Mouse (Mus musculus): ENCODE measurements around the gene Ush2a. TPM values are rescaled to one million over a fixed set of nuclear protein-coding genes. Genes with fewer than 3 reads are reported as not detected.

Ush2a gene
- total RNA-seq, 2 experiments from 2014 or later: 0.03 to 0.09 TPM

DNA sequence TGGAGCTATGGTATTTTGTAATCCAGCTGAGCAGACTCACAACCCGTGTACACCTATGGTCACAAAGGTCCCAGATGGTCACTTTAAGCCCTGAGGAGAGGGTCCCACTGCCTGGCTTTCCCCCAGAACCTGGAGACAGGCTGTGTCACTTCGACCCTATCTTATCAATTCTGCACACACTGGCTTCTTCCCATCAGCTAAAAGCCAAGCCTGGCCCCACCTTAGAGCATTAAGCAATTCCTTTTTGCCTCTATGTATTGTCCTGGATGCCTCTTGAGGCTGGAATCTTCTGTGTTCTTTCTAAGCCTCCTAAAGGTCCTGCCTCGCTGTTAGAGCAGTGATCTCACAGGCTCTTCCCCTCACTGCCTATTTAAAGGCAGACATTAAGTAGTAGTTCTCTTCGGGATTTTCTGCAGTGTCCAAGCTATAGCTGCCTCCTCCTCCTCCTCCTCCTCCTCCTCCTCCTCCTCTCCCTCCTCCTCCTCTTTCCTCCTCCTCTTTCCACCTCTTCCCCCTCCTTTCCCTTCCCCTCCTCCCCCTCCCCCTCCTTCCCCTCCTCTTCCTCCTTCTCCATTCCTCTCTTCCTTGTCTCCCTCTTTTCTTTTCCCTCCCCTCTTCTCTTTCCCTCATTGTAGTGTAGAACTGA is 635.2 kb downstream of the Ush2a start:
- no peak for DNase-seq

DNA sequence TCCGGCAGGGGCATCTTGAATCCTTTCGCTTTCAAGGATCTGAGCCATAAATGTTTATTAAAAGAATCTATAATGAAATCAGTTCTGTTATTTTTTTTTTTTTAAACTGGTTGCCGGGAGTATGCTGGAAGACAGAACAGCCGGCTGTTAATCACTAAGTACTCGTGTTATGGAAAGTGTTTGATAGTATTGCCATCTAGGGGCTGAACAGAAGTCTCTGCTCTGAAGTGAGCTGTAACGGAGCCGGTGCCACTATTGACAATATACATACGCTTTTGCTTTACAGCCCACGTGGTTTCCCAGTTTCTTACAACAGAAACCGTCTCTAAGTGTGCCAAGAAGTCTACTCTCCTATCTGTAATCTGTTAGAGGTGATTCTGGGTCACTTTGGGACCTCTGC is 642.3 kb downstream of the Ush2a start:
- DNase-seq: no peak

DNA sequence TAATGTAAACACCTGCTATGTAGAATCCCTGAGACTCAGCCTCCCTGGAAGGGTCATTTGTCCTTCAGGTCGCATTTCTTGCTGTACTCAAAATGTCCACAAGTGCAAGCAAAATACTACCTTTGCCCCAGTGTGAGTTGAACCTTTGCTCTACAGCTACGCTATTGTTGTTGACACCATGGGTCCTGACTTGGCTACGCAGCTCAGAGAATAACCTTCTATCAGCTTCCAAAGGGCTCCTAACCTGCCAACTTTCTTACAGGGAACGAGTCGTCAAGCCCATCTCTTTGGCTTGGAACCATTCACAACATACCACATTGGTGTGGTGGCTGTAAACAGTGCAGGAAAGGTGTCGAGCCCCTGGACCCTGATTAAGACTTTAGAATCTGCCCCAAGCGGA is 644.4 kb downstream of the Ush2a start:
- DNase-seq: no peak

DNA sequence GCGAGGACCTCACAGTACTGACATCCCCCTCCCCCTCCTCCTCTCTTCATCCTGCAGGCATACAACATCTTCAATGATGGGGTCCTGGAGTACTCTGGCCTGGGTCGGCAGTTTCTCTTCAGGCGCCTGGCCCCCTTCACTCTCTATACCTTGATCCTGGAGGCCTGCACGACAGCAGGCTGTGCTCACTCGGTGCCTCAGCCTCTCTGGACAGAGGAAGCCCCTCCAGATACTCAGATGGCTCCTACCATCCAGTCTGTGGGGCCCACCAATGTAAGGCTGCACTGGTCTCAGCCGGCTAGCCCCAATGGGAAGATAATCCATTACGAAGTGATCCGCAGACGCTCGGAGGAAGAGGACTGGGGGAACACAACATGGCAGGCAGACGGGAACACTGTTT is 648.8 kb downstream of the Ush2a start:
- no peak for DNase-seq

DNA sequence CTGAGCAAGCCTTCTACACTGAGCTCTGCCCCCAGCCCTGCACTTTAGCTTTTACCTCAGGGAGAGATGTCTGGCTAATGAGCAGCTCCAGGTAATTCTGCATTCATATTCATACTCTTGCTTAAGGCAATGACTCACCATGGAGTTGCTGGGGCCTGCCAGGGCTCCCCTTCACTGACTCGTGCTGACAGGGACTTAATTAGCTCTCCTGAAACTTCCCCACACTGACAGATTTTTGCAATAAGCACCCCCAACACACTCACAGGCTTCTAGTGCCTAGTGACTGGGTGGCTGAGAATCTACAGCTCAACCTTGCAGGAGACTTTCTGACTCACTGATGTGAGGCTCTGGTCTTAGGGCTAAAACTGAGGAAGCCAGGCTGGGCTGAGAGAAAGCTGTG is 658.1 kb downstream of the Ush2a start:
- DNase-seq: no peak

DNA sequence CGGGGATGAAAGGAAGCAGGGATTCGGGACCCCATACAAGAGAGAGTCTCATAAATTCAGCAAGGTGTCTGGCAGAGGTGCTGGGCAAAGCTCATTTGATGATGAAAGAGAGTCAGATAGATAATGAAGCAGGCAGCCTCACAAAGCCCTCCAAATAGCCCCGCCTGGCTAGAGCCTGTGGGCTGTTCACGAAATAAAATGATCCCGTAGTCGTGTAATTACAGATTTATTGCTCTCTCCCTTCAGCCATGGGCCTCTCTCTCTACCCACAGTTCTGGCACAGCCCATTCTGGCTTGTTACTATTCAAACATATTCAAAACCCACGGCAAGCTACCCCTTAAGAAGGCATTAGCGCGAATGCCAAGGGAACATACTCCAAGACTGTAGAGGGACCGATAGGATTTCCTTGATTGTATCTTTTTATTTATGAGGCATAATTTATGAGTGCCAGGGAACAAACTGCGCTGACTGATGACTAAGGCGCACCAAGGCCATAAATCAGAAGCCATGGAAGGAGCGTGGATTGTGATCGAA is 675.5 kb downstream of the Ush2a start:
- DNase-seq: no peak

DNA sequence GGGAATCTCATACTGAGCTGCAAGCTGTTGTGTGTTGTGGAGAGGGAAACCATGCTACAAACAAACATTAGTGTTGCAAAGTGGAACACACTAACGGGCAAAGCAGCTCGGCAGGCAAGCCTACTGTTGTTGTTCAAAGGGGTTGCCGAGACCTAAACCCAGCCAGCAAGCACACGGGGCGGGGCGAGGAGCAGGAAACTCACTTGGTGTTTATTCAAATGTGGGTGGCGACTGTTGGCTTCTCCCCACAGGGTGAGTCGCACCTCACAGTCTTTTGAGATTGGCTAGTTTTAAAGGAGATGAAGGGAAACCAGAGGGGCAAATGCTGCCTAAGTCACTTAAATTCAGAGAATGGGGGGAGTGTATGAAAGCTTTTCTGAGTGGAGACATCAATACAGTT is 683.5 kb downstream of the Ush2a start:
- DNase-seq: no peak

DNA sequence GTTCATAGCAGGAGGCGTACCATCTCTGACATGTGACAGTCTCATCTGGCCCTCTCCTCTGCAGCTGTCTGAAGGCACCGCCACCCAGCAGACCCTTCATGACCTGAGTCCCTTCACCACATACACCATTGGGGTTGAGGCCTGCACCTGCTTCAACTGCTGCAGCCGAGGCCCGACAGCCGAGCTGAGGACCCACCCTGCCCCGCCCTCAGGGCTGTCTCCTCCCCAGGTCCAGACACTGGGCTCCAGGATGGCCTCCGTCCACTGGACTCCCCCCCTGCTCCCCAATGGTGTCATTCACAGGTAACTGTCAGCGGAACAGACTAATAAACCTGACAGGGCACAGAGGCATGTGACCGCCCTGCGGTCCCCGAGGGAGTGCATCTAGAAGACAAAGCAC is 685.0 kb downstream of the Ush2a start:
- no peak for DNase-seq

DNA sequence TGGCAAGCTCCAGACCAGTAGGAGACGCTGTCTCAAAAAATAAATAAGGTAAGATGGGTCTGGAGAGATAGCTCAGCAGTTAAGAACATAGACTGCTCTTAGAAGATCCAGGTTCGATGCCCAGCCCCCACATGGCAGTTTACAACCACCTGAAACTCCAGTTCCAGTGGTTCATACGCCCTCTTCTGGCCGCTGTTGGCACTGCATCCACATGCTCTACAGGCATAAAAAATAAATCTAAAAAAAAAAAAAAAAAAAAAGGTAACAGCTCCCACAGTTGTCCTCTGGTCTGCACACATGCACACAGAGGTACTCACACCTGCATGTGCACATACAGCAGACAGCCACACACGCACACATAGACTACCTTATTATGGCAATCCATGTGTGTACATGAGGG is 686.0 kb downstream of the Ush2a start:
- peak; percentile 39 for DNase-seq

DNA sequence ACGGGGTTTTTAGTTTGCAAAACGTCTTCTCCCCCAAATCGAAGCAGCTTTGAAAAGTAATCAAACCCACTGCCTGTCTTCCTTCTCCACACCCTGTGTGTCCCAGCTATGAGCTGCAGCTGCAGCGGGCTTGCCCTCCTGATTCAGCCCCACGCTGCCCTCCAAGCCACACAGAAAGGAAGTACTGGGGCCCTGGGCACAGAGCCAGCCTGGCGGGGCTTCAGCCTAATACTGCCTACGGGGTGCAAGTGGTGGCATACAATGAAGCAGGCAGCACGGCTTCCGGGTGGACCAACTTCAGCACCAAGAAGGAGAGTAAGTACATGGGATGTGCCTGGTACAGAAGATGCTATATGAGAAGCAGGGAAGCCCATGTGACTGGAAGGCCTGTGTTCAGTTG is 686.5 kb downstream of the Ush2a start:
- DNase-seq: no peak

DNA sequence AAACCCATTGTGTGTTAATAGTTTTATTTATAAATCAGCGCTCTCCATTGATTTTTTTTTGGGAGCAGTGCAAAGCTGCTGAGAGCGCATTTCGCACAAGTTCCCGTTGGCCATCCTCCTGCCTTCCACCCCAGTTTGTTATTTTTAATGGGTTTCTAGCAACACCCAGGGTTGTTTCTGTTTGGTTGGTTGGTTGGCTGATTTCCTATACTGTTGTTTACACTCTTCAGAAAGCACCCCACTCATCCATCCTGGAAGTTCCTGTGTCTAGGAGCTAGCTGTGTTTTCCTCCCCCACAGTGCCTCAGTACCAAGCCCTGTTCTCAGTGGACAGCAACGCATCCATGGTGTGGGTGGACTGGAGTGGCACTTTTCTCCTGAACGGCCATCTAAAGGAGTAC is 689.3 kb downstream of the Ush2a start:
- no peak for DNase-seq

DNA sequence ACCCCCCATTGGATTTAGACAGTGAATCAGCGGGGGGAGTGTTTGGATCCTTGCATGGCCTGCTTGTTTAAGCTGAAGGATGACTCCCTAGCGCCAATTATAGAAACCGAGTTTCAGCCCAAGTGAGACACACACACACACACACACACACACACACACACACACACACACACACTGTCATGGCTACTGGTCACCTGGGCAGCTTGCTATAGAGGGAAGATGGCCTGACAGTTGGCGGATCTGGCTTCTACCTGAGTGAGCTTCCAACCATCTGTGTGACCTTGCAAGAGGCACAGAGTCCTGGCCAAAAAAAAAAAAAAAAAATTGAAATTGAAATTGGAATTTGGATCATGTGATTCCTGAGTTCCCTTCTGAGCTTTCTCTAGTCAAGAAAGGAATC is 690.7 kb downstream of the Ush2a start:
- DNase-seq: no peak

DNA sequence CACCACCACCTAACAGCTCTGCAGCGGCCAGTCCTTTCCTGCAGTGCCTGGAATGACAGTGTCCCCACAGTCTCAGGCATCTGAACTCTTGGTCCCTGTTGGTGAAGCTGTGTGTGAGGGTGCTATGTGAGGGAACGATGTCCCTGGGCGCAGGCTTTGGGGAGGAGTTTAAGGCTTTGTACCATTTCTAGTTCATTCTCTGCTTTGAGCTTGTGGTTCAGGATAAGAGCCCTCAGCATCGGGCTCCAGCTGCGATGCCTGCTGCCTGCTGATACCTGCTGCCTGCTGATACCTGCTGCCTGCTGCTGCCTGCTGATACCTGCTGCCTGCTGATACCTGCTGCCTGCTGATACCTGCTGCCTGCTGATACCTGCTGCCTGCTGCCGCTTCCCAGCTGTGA is 711.3 kb downstream of the Ush2a start:
- no peak for DNase-seq

DNA sequence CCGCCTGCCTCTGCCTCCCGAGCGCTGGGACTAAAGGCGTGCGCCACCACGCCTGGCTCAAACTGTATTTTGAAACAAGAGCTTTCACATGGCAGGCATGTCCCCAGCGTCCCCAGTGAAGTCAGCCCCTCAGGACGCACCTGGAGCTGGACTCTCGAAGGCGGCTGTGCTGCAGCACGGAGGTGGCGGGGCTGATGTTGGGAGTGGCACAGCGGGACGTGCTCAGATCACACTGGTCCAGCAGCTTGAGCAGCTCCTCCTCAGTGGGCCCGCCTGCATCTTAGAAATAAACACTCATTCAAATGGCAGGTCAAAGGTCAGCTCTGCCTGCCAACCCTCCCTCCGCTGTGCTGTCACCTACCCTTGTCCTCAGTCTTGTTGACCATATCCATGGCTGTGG is 712.1 kb downstream of the Ush2a start:
- DNase-seq: no peak

DNA sequence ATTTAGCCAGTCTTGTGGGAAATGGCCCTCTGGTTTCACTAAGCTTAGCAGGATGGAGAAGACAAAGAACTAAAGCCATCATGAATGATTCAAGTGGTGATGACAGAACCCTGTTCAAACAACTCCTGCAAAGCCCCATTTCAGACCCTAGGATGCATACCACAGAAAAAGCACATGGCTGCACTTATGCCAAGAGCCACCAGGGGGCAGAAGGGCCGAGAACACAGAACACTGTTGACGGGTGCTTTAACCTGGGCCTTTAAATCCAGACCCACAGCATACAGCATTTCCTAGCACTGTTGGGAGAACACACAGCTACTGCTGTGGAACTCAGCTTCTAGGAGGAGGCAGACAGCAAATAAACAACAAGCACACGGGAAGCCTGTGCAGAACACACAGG is 718.2 kb downstream of the Ush2a start:
- DNase-seq: peak; percentile 73

DNA sequence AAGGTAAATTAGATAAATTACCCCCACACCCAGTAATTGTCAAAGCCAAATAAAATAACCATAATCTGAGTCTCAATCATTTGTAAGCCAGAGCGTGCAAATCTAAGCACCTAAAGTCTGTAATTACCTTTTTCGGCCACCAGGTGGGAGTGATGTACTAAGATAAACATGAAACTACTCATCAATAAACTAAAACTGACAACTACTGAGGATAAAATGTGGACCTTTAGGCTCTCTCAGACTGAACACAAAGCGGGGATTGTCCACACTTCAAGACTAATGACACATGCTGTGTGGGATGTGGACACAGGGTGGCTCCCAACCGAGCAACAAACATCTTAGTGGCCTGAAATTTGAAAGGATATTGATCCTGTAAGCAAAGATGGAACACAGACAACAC is 731.4 kb downstream of the Ush2a start:
- peak; percentile 61 for DNase-seq

DNA sequence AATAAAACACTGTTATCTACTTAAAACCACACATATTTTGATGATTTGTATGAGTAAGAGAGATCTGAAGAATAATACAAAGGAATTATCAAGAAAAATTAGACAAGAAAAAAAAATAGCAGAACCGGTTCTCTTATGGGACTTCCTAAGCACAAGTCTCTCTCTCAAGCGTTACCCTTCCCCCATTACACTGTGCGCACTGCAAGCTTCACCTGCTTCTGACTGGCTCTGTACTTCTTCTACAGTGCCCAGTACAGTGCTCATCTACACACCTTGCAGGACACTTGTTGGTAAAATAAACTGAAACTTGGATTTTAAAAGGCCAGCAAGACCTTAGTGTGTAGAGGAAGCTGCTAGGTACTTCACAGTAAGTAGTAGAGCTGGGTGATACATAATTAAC is 736.1 kb downstream of the Ush2a start:
- DNase-seq: no peak

DNA sequence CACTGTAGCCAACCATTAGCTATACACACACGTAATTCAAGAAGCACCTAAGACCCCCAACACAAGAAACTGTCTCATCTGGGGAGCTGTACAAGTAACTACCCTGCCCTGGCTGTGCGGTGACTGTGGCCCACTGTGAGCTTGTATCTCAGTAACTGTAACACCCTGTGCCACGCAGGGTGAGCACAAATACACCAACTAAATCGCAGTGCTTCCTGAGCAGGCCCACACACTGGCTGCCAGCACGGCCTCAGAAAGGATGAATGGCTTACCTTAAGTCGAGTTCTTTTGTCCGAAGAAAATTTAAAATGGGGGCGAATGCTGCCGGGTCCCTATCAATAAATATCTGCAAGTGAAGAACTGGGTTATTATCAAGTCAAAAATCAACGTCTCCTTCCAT is 738.2 kb downstream of the Ush2a start:
- DNase-seq: no peak

DNA sequence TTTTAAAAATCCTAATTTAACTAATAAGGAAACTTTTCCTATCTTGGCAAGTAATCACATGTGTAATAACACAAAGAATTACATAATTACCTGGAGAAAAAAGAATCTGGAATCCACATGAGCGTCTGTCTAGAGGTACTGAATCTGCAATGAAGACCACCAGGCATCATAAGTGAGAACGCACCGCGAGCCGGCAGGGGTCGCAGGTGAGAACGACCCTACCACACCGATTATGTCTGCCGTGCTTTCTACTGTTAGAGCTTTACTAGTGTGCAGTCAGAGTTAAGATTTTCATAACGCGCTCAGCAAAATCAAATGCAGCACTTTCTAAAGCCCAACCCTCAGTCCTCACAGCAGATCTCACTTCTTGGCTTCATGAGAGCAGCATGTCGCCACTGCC is 740.0 kb downstream of the Ush2a start:
- no peak for DNase-seq

DNA sequence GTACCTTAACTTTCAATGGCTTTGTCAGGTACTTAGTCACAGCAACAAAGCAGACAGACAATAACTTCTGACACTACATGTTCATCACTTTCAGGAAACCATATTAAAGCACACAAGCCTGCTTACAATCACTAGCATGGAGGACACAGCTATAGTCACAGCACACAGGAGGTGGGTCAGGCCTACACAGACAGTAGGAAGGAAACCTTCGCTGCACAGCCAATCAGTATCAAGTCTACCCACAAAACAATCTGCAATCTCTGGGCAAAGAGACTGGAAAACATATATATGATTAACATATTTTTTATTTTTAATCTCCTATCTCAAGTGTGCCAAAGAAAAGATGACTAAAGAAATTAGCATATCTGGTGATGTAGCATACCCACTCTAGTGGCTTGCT is 743.0 kb downstream of the Ush2a start:
- no peak for DNase-seq

DNA sequence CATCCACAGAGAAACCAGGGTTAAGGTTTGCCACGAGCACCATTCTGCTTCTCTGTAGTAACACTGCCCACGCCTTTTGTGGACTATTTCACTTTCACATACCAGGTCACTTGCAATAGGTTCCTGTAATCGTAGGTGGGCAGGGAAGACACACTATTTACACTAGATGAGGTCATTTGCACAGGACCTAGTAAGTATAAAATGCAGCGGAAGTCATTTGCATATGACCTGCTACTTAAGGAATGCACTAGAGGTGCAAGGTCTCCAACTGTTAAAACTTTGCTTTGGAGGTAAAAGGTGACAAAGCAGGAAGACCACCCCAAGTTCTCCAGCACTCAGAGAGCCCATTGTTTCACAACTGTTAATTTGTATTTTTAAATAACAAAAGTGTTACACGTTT is 744.4 kb downstream of the Ush2a start:
- DNase-seq: no peak

DNA sequence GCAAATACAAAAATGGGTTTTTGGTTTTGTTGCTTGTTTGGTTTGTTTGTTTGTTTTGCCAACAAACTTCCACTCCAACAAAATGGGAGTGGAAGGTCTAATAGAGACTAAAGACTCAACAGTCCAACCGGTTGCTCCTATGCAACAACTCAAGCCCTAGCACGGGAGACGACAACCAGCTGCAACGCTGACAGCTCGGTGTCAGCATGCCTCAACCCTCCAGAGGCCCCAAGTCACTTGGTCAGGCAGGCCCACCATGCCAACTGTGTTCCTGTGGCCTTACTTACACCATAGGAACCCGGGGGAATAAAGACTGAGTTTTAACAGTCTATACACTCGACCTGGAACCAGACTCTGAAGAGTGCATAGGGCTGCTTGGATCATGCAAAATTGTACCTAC is 745.0 kb downstream of the Ush2a start:
- DNase-seq: peak; percentile 45

DNA sequence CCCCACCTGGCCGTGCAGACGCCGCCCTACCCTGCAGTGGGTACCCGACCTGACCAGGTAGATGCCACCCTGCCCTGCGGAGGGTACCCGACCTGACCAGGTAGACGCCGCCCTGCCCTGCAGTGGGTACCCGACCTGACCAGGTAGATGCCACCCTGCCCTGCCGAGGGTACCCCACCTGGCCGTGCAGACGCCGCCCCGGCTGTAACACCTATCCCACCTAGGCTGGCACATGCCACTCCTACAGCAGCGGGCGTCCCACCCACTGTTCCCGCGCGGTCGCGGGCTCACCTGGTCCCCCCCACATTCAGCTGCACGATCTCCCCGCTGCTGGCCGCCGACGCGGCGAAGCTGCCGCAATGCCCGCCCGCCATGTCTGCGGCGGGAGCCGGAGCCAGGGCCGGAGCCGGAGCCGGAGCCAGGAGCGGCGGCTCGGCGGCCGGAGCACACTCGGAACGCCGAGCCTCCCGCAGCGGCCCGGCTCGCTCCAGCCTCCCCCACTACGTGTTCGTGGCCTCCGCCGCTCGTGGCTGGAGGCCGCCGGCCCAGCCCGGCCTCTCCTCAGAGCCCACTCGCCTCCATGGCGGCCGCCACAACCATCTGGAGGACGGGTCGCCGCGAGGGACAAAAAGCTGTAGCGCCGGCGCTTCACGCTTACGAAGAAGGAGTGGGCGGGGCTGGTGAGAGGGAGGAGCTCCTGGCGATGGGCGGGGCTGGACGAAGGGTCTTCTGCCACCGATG is 745.6 kb downstream of the Ush2a start, which contains the start of gene Kctd3:
TSS of gene Kctd3 (minus strand) at position 603 of the 741 bp plus-strand sequence.
- DNase-seq: peak; percentile 99

DNA sequence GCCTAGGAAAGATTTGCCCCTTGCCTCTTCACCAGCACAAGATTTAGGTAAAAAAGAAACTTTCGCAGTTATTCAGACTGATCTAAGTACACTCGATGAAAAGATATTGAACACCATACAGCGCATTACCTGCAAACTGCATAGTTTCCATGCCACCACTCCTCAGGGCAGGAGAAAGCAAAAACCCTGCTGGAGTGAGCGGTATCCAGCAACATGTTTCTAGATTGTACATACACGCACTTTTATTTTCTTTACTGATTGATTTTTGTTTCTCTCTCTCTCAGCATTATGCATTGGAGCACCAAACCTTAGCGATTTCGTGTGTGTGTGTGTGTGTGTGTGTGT is 746.1 kb downstream of the Ush2a start:
- DNase-seq: no peak
